Mouse (Mus musculus): ENCODE data around the gene Dis3l2.

- no peak for TF ChIP-seq CTCF (conservative IDR thresholded peaks at IDR 0.05 in 1 of 2, IDR thresholded peaks at IDR 0.05 in 1 of 2; ENCODE audit: low read depth in 2 of 2, low read length in 2 of 2)
- TF ChIP-seq GABPA (IDR thresholded peaks at IDR 0.05; ENCODE audit: insufficient replicate concordance, low read depth, low read length) = no peak
- TF ChIP-seq HCFC1 (IDR thresholded peaks at IDR 0.05; ENCODE audit: low read depth, low read length) = no peak
- no peak for TF ChIP-seq MAFK (IDR thresholded peaks at IDR 0.05; ENCODE audit: insufficient replicate concordance, low read length)
- TF ChIP-seq MAZ (IDR thresholded peaks at IDR 0.05; ENCODE audit: low read depth, low read length) = no peak
- no peak for TF ChIP-seq POLR2A (IDR thresholded peaks at IDR 0.05; ENCODE audit: low read depth, low read length)
- no peak for TF ChIP-seq ZC3H11A (IDR thresholded peaks at IDR 0.05; ENCODE audit: low read depth, low read length)
- no peak for TF ChIP-seq TCF12 (IDR thresholded peaks at IDR 0.05; ENCODE audit: low read depth, low read length)
- TF ChIP-seq ELF1 (IDR thresholded peaks at IDR 0.05; ENCODE audit: low read depth, low read length) = no peak
Measured at GRCm38 (mm10) chr1:87038477-87039070, 335.0 kb downstream of the Dis3l2 start.

All from CH12.LX (cell line).